Mouse (Mus musculus): ENCODE measurements around the gene Cd101. TPM values are rescaled to one million over a fixed set of nuclear protein-coding genes. Genes with fewer than 3 reads are reported as not detected.
A peak's percentile ranks its signal among the peaks of the same experiment; 100 is the strongest.

Gene Cd101
- polyA plus RNA-seq, 1 experiment from 2014 or later, result 0.05 TPM

DNA sequence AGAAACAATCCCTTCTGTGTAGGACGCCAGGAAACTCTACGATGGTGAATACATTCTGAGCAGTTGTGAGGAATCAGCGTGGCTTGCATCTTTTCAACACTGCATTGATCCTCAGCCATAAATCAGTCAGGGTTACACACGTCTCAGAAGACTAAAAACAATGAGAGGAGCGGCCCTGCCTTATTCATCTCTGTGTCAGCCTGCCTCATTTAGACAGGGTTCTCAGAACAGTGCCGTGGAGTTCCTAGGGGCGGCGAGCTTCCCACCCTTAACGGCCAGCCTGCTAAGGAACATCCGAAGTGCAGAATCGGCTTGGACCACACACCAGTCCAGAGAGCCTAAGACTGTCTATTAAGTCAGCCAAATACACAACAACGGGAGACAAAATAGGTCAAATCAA lies 39.9 kb downstream of the Cd101 start:
- H3K27ac ChIP-seq (ENCODE audit: low read depth, low read length), result no peak overlapping the region
- no peaks in the 10 kb centered on the region for H3K9me3 ChIP-seq (ENCODE audit: control insufficient read depth, low read length)
- H3K4me2 ChIP-seq (replicated peaks; ENCODE audit: low read depth, low read length), result no peak overlapping the region; the same call in 1 of the 2 replicates
- 35% methylated on average over 12 of the region's 12 CpGs for WGBS
- H3K4me3 ChIP-seq (ENCODE audit: low read depth, low read length), result no peak overlapping the region
- no peaks in the 10 kb centered on the region for H3K4me1 ChIP-seq (replicated peaks; ENCODE audit: control insufficient read depth, insufficient read depth, low read length)
- DNase-seq (ENCODE audit: low spot score) (peak; percentile 33), ATAC-seq (ENCODE audit: low FRiP score) (peak; percentile 51)
- H3K36me3 ChIP-seq (ENCODE audit: control insufficient read depth, insufficient read depth, low read length), result no peaks in the 10 kb centered on the region
- H3K27me3 ChIP-seq (ENCODE audit: control insufficient read depth, insufficient read depth, low read length), result no peaks in the 10 kb centered on the region
- H3K9ac ChIP-seq (ENCODE audit: low read depth, low read length), result no peak overlapping the region

DNA sequence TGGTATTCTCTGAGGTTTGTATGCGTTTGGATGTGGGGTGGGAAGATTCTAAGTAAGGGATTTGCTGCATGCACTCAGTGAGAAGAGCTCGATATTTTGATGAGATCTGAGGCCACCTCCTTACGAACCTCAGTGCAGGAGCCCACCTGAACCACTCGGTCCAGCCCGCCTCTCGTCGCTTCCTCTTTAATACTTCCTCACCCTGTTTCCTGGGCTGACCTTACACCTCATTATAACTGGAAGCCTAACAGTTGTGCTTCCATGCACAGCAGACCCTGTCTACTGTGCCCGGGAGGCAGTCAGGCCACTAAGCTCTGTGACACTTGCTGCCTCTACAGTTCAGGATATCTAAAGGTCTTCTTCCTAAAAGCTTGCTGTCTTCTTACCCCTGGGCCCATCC lies 50.1 kb downstream of the Cd101 start:
- ATAC-seq (ENCODE audit: low FRiP score), result no peak
- WGBS, result 85% methylated on average over 8 of the region's 8 CpGs
- no peaks in the 10 kb centered on the region for H3K9me3 ChIP-seq (ENCODE audit: control insufficient read depth, low read length)

DNA sequence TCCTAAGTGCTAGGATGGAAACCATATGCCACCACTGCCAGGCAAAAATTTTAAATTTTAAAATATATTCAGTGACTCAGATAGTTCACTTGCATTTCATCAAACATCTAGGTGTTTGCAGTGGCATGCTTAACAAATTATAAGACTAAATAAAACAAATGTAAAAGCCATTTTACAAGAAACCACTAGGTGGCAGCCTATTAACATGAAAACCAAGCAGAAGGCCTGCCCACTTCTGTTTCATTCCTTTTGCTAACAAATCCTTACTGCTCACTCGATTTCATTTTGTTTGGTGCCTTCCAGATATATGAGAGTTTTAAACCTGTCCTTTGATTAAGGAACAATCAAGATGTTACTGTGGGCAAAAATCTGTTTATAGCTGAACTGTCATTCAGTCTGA lies 55.5 kb downstream of the Cd101 start:
- Histone ChIP-seq H3K4me1 (replicated peaks; ENCODE audit: control insufficient read depth, insufficient read depth, low read length) (no peaks in the 10 kb centered on the region), H3K27me3 (ENCODE audit: control insufficient read depth, insufficient read depth, low read length) (no peaks in the 10 kb centered on the region), H3K27ac (ENCODE audit: low read depth, low read length) (no peak overlapping the region), H3K4me2 (replicated peaks; ENCODE audit: low read depth, low read length) (no peak overlapping the region), H3K4me3 (ENCODE audit: low read depth, low read length) (no peak overlapping the region), H3K9ac (ENCODE audit: low read depth, low read length) (no peak overlapping the region), H3K36me3 (ENCODE audit: control insufficient read depth, insufficient read depth, low read length) (no peaks in the 10 kb centered on the region), H3K9me3 (ENCODE audit: control insufficient read depth, low read length) (no peaks in the 10 kb centered on the region)
- no peak for ATAC-seq (ENCODE audit: low FRiP score)
- 10% methylated on average over 1 of the region's 1 CpGs for WGBS
- DNase-seq (ENCODE audit: low spot score), result peak; percentile 60

More for the DNA sequence above, 50.1 kb downstream of the Cd101 start:
- no peak overlapping the region for H3K4me2 ChIP-seq (replicated peaks; ENCODE audit: low read depth, low read length)
- peaks cover 2% of the 10 kb centered on the region; the same call in 1 of the 2 replicates for H3K4me1 ChIP-seq (replicated peaks; ENCODE audit: control insufficient read depth, insufficient read depth, low read length)
- H3K27me3 ChIP-seq (ENCODE audit: control insufficient read depth, insufficient read depth, low read length), result no peaks in the 10 kb centered on the region
- DNase-seq (ENCODE audit: low spot score), result no peak
- no peak overlapping the region for H3K9ac ChIP-seq (ENCODE audit: low read depth, low read length)
- H3K27ac ChIP-seq (ENCODE audit: low read depth, low read length), result no peak overlapping the region
- no peak overlapping the region for H3K4me3 ChIP-seq (ENCODE audit: low read depth, low read length)
- H3K36me3 ChIP-seq (ENCODE audit: control insufficient read depth, insufficient read depth, low read length), result no peaks in the 10 kb centered on the region

DNA sequence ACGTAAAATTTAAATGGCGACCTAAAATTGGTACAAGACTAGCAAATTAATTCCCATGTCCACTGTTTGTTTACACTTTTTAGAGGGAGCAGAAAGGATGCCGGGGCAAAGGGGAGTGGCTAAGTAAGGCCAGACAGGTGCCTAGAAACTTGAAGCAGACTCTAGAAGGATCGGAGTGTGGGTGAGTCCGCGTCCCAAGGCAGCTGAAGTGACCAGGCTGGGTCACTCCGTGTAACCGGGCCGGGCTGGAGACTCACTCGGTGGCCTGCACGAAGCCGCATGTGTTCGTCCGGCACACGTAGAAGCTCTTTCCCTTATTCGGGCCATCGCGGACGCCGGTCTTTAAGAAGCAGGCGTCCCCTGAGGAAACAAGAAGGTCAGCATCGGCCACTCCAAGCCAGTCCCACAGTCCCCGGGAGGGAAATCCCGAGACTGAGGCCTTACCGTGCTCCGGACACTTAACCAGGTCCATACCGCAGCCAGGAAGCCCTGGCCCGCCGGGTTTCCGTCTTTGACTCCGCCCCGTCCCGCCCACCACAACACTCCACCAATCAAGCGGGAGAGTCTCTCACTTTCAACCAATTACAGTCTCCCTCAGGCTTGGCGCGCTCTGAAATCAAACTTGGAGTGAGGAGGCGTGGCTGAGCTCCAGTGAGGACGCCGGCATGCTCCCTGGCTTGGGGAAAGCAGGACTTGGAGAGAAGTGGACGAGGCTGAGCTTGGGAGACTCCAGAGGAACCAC lies 60.0 kb downstream of the Cd101 start, which contains the start of gene Ttf2:
Gene Ttf2, minus strand, starts transcription at position 488 of the 742 bp plus-strand sequence.
- no peaks in the 10 kb centered on the region for H3K4me1 ChIP-seq (replicated peaks; ENCODE audit: control insufficient read depth, insufficient read depth, low read length)
- H3K27me3 ChIP-seq (ENCODE audit: control insufficient read depth, insufficient read depth, low read length), result no peaks in the 10 kb centered on the region
- no peak within 1 kb of the TSS for H3K27ac ChIP-seq (ENCODE audit: low read depth, low read length)
- ATAC-seq (ENCODE audit: low FRiP score), result peak; percentile 98
- peak; percentile 95 for DNase-seq (ENCODE audit: low spot score)
- H3K4me3 ChIP-seq (ENCODE audit: low read depth, low read length), result peak within 1 kb of the TSS; percentile 61
- under 1% methylated on average over 40 of the region's 40 CpGs for WGBS
- no peaks in the 10 kb centered on the region for H3K36me3 ChIP-seq (ENCODE audit: control insufficient read depth, insufficient read depth, low read length)
- H3K4me2 ChIP-seq (replicated peaks; ENCODE audit: low read depth, low read length), result peak within 1 kb of the TSS; percentile 63
- peak within 1 kb of the TSS; percentile 67 for H3K9ac ChIP-seq (ENCODE audit: low read depth, low read length)
- no peaks in the 10 kb centered on the region for H3K9me3 ChIP-seq (ENCODE audit: control insufficient read depth, low read length)

DNA sequence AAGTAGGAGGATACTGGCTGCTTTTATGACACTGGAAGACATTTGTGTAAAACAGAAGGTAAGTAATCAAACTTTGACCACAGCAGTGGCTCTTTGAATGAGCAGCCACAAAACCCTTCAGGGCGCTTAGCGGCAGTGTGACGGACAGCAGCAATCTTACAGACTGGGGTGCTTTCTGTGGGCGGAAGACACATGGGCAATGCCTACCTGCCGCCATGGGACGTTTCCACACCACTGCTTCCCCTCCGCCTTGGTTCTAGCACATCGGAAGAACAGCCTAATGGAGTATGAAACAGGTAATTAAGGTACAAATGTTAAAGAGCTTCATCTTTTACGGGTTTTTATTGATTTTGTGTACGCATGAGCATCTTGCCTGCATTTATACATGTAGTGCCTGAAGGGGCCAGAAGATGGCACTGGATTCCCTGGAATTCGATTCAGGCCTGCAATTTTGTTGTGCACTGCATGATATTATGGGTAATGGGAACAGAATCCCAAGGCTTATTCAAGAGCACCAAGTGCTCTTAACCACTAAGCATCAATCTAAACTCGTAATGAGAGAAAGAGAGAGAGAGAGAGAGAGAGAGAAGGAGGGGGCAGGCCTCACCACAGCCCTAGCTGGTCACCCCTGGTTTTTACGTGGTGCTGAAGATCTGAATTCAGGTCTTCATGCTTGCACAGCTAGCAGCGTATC lies 65.4 kb downstream of the Cd101 start:
- H3K4me1 ChIP-seq (replicated peaks; ENCODE audit: control insufficient read depth, insufficient read depth, low read length), result no peaks in the 10 kb centered on the region
- DNase-seq (ENCODE audit: low spot score) (peak; percentile 61), ATAC-seq (ENCODE audit: low FRiP score) (no peak)
- no peak overlapping the region for H3K27ac ChIP-seq (ENCODE audit: low read depth, low read length)
- H3K36me3 ChIP-seq (ENCODE audit: control insufficient read depth, insufficient read depth, low read length), result peaks cover 4% of the 10 kb centered on the region; the same call in 1 of the 2 replicates
- WGBS, result 83% methylated on average over 14 of the region's 14 CpGs
- no peak overlapping the region for H3K9ac ChIP-seq (ENCODE audit: low read depth, low read length)
- H3K9me3 ChIP-seq (ENCODE audit: control insufficient read depth, low read length), result no peaks in the 10 kb centered on the region
- H3K27me3 ChIP-seq (ENCODE audit: control insufficient read depth, insufficient read depth, low read length), result no peaks in the 10 kb centered on the region
- no peak overlapping the region for H3K4me2 ChIP-seq (replicated peaks; ENCODE audit: low read depth, low read length)
- no peak overlapping the region for H3K4me3 ChIP-seq (ENCODE audit: low read depth, low read length)

DNA sequence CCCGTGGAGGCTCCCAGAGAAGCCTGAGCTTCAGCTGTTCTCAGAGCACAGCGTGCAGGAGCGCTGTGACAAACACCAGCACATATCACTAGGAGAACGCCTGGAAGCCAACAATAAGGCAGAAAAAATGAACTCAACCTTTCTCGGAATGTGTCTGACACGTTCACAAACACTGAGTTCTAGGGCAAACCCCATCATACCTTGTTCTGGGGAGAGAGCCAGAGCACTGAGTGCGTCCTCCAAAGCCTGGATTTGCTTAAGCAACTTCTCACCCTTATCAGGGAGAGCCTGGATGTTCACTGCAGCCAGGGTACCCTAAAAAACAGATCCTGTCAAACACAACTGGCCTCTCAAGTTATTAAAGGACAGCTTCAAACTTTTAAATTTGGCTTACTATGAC lies 67.9 kb downstream of the Cd101 start:
- Histone ChIP-seq H3K4me3 (ENCODE audit: low read depth, low read length) (no peak overlapping the region), H3K4me1 (replicated peaks; ENCODE audit: control insufficient read depth, insufficient read depth, low read length) (no peaks in the 10 kb centered on the region), H3K9me3 (ENCODE audit: control insufficient read depth, low read length) (no peaks in the 10 kb centered on the region), H3K27ac (ENCODE audit: low read depth, low read length) (no peak overlapping the region), H3K4me2 (replicated peaks; ENCODE audit: low read depth, low read length) (no peak overlapping the region), H3K27me3 (ENCODE audit: control insufficient read depth, insufficient read depth, low read length) (no peaks in the 10 kb centered on the region), H3K9ac (ENCODE audit: low read depth, low read length) (no peak overlapping the region), H3K36me3 (ENCODE audit: control insufficient read depth, insufficient read depth, low read length) (peaks cover 4% of the 10 kb centered on the region; the same call in 1 of the 2 replicates)
- no peak for DNase-seq (ENCODE audit: low spot score)
- no peak for ATAC-seq (ENCODE audit: low FRiP score)
- WGBS, result 92% methylated on average over 7 of the region's 7 CpGs

DNA sequence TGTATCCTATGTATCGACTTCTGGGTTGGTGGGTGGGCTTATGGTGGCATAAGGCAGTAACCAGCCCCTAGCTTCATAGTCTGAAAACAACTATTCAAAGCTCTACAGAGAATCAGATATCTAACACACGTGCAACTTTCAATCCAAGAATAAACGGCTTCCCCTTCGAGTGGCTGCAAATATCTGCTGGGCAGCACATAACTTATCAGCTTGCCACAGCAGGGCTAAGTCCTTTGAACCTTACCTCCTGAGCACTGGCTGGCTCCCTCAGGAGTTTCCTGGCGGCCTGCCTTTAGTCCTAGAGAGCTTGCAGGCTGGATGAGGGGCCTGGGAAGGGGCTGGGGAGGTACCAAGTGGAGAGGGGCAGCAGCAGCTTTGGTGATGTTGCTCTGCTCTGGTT lies 68.3 kb downstream of the Cd101 start:
- Histone ChIP-seq H3K27ac (ENCODE audit: low read depth, low read length) (no peak overlapping the region), H3K9ac (ENCODE audit: low read depth, low read length) (no peak overlapping the region), H3K9me3 (ENCODE audit: control insufficient read depth, low read length) (no peaks in the 10 kb centered on the region), H3K4me3 (ENCODE audit: low read depth, low read length) (no peak overlapping the region), H3K4me2 (replicated peaks; ENCODE audit: low read depth, low read length) (no peak overlapping the region), H3K4me1 (replicated peaks; ENCODE audit: control insufficient read depth, insufficient read depth, low read length) (no peaks in the 10 kb centered on the region), H3K27me3 (ENCODE audit: control insufficient read depth, insufficient read depth, low read length) (no peaks in the 10 kb centered on the region), H3K36me3 (ENCODE audit: control insufficient read depth, insufficient read depth, low read length) (peaks cover 4% of the 10 kb centered on the region; the same call in 1 of the 2 replicates)
- DNase-seq (ENCODE audit: low spot score), result no peak
- ATAC-seq (ENCODE audit: low FRiP score), result no peak
- WGBS, result 86% methylated on average over 5 of the region's 5 CpGs

GRCm38 (mm10) chr3:100954616-100955015 lies 74.7 kb downstream of the Cd101 start:
- no peaks in the 10 kb centered on the region for H3K27me3 ChIP-seq (ENCODE audit: control insufficient read depth, insufficient read depth, low read length)
- no peaks in the 10 kb centered on the region for H3K36me3 ChIP-seq (ENCODE audit: control insufficient read depth, insufficient read depth, low read length)
- H3K4me2 ChIP-seq (replicated peaks; ENCODE audit: low read depth, low read length), result no peak overlapping the region
- ATAC-seq (ENCODE audit: low FRiP score) (no peak), DNase-seq (ENCODE audit: low spot score) (no peak)
- H3K4me3 ChIP-seq (ENCODE audit: low read depth, low read length), result no peak overlapping the region
- no peak overlapping the region for H3K9ac ChIP-seq (ENCODE audit: low read depth, low read length)
- H3K4me1 ChIP-seq (replicated peaks; ENCODE audit: control insufficient read depth, insufficient read depth, low read length), result no peaks in the 10 kb centered on the region
- H3K27ac ChIP-seq (ENCODE audit: low read depth, low read length), result no peak overlapping the region
- no peaks in the 10 kb centered on the region for H3K9me3 ChIP-seq (ENCODE audit: control insufficient read depth, low read length)

DNA sequence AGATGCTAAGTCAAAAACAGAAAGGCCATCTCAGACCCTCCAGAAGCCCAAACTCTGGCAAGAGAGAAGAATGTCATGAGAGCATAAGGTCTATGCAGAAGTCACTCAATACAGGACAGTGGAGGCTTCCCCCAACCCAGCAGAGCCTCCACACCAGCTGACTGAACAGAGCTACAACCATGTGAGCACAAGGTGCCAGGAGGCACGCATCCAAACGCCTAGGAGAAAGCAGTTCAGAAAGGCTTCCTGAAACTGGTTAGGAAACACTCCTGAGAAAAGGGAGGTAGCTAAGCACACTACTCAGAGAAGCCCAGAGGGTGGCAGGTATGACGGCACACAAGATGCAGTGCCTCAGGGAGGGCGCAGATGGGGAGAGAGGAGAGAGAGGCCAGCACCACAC lies 77.8 kb downstream of the Cd101 start:
- ATAC-seq (ENCODE audit: low FRiP score) (no peak), DNase-seq (ENCODE audit: low spot score) (no peak)
- no peaks in the 10 kb centered on the region for H3K9me3 ChIP-seq (ENCODE audit: control insufficient read depth, low read length)
- no peak overlapping the region for H3K9ac ChIP-seq (ENCODE audit: low read depth, low read length)
- H3K4me2 ChIP-seq (replicated peaks; ENCODE audit: low read depth, low read length), result no peak overlapping the region
- H3K27me3 ChIP-seq (ENCODE audit: control insufficient read depth, insufficient read depth, low read length), result no peaks in the 10 kb centered on the region
- no peaks in the 10 kb centered on the region for H3K36me3 ChIP-seq (ENCODE audit: control insufficient read depth, insufficient read depth, low read length)
- WGBS, result 96% methylated on average over 4 of the region's 4 CpGs
- no peak overlapping the region for H3K4me3 ChIP-seq (ENCODE audit: low read depth, low read length)
- H3K4me1 ChIP-seq (replicated peaks; ENCODE audit: control insufficient read depth, insufficient read depth, low read length), result no peaks in the 10 kb centered on the region
- H3K27ac ChIP-seq (ENCODE audit: low read depth, low read length), result no peak overlapping the region
